Mouse (Mus musculus): ENCODE results near the gene Tead4. TPM values are rescaled to one million over a fixed set of nuclear protein-coding genes. Genes with fewer than 3 reads are reported as not detected.

Gene Tead4
- total and polyA plus RNA-seq, 2 experiments = 0.18 to 0.39 TPM

DNA sequence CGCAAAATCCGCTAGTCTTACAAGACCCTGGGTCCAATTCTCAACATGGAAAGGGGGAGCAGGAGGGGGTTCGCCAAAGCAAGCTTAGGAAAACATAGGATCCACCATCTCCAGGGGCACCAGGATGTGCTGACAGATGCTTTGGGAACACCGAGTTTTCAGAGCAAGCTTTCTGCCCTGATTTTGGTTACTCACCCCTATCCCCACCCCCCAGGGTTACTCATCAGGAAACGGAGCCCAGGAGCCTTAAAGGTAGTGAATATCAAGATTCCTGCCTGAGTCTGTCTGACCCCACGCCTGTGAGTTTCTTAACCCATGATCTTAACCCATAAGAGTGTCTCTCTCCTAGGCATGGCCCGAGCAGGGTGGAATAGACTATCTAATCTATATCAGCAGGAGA lies 2.4 kb downstream of the Tead4 start:
- no peak for DNase-seq (ENCODE audit: extremely low read depth, low read depth, low spot score)
- no peak for TF ChIP-seq CTCF (IDR thresholded peaks at IDR 0.05; ENCODE audit: low read depth, low read length)
- Histone ChIP-seq H3K36me3 (ENCODE audit: control insufficient read depth, insufficient read depth, low read length) (no peaks in the 10 kb centered on the region), H3K9ac (ENCODE audit: low read depth, low read length) (no peak overlapping the region), H3K27ac (replicated peaks; ENCODE audit: insufficient read depth, low read depth, low read length) (no peak overlapping the region), H3K4me3 (ENCODE audit: insufficient read depth, low read depth, low read length) (no peak overlapping the region), H3K79me2 (ENCODE audit: control insufficient read depth, insufficient read depth, low read length) (no peaks in the 10 kb centered on the region), H3K27me3 (ENCODE audit: control insufficient read depth, insufficient read depth, low read length) (peaks cover 14% of the 10 kb centered on the region), H3K4me1 (ENCODE audit: control insufficient read depth, insufficient read depth, low read length) (no peaks in the 10 kb centered on the region)
- WGBS = 58% methylated on average over 7 of the region's 7 CpGs

GRCm38 (mm10) chr6:128296750-128297393 lies 3.8 kb downstream of the Tead4 start:
- H3K27ac ChIP-seq (replicated peaks; ENCODE audit: insufficient read depth, low read depth, low read length) = peak overlapping the region; percentile 22; the same call in 1 of the 2 replicates
- no peak overlapping the region for H3K9ac ChIP-seq (ENCODE audit: low read depth, low read length)
- no peak overlapping the region for H3K4me3 ChIP-seq (ENCODE audit: insufficient read depth, low read depth, low read length)
- H3K4me1 ChIP-seq (ENCODE audit: control insufficient read depth, insufficient read depth, low read length) = no peaks in the 10 kb centered on the region
- TF ChIP-seq POLR2A (IDR thresholded peaks at IDR 0.05; ENCODE audit: extremely low read depth, insufficient read depth, low read length) (no peak), CTCF (IDR thresholded peaks at IDR 0.05; ENCODE audit: low read depth, low read length) (no peak)
- peaks cover 7% of the 10 kb centered on the region; the same call in 1 of the 2 replicates for H3K27me3 ChIP-seq (ENCODE audit: control insufficient read depth, insufficient read depth, low read length)
- no peak for DNase-seq (ENCODE audit: extremely low read depth, low read depth, low spot score)
- H3K36me3 ChIP-seq (ENCODE audit: control insufficient read depth, insufficient read depth, low read length) = no peaks in the 10 kb centered on the region
- WGBS = 52% methylated on average over 11 of the region's 11 CpGs
- no peaks in the 10 kb centered on the region for H3K79me2 ChIP-seq (ENCODE audit: control insufficient read depth, insufficient read depth, low read length)

DNA sequence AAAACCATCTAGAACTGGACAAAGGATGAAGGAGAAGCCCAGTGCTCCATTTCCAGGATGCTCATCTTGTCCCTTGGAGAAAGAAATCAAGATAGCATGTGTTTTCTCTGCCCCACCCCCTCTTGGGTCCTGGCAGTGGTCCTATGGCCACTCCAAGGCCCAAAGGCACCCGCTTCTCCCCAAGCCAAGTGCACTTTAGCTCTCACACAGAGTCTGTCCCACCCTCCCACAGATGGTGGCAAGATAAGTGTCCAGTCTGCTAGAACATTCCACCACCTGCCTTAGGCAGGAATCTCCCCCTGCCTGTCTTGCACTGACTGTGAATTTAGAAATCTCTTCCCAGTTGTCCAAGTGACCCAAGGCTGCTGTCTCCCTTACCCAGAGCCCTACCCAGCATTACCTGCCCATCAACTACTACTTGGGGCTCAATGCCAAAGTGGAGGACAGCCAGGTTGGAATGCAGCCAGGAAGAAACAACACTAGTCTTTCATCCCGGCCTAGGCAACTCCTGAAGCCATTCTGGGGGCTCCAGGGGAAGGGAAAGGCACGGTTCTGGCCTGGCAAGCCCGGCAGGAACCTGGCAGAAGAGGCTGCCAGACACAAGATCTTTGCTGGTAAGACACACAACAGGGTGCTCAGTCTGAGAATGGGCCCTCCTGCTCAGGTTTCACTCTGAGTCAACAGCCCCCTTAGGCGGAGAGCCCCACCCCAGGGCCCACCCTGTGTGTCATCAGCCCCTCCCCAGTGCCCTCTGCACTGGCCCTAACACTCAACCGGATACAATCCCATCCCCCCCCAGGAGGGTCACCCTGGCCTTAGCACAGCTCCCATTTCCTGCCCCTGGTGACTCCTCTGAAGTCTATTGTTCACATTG lies 4.5 kb downstream of the Tead4 start:
- Histone ChIP-seq H3K4me3 (ENCODE audit: insufficient read depth, low read depth, low read length) (no peak overlapping the region), H3K27ac (replicated peaks; ENCODE audit: insufficient read depth, low read depth, low read length) (no peak overlapping the region), H3K36me3 (ENCODE audit: control insufficient read depth, insufficient read depth, low read length) (no peaks in the 10 kb centered on the region), H3K27me3 (ENCODE audit: control insufficient read depth, insufficient read depth, low read length) (0 out of 2 replicates have a peak, but pooled peaks cover 3% of the 10 kb centered on the region), H3K4me1 (ENCODE audit: control insufficient read depth, insufficient read depth, low read length) (no peaks in the 10 kb centered on the region), H3K9ac (ENCODE audit: low read depth, low read length) (no peak overlapping the region), H3K79me2 (ENCODE audit: control insufficient read depth, insufficient read depth, low read length) (no peaks in the 10 kb centered on the region)
- TF ChIP-seq POLR2A (IDR thresholded peaks at IDR 0.05; ENCODE audit: extremely low read depth, insufficient read depth, low read length) = no peak
- TF ChIP-seq CTCF (IDR thresholded peaks at IDR 0.05; ENCODE audit: low read depth, low read length) = no peak
- WGBS = 55% methylated on average over 6 of the region's 6 CpGs
- no peak for DNase-seq (ENCODE audit: extremely low read depth, low read depth, low spot score)

- H3K27me3 ChIP-seq (ENCODE audit: control insufficient read depth, insufficient read depth, low read length) = no peaks in the 10 kb centered on the region
- TF ChIP-seq POLR2A (IDR thresholded peaks at IDR 0.05; ENCODE audit: extremely low read depth, insufficient read depth, low read length) (no peak), CTCF (IDR thresholded peaks at IDR 0.05; ENCODE audit: low read depth, low read length) (no peak)
- H3K79me2 ChIP-seq (ENCODE audit: control insufficient read depth, insufficient read depth, low read length) = no peaks in the 10 kb centered on the region
- no peaks in the 10 kb centered on the region for H3K4me1 ChIP-seq (ENCODE audit: control insufficient read depth, insufficient read depth, low read length)
- H3K27ac ChIP-seq (replicated peaks; ENCODE audit: insufficient read depth, low read depth, low read length) = no peak overlapping the region
- no peak overlapping the region for H3K9ac ChIP-seq (ENCODE audit: low read depth, low read length)
- no peaks in the 10 kb centered on the region for H3K36me3 ChIP-seq (ENCODE audit: control insufficient read depth, insufficient read depth, low read length)
- no peak for DNase-seq (ENCODE audit: extremely low read depth, low read depth, low spot score)
- no peak overlapping the region for H3K4me3 ChIP-seq (ENCODE audit: insufficient read depth, low read depth, low read length)
- 85% methylated on average over 5 of the region's 5 CpGs for WGBS
These were observed 9.3 kb downstream of the Tead4 start for GRCm38 (mm10) chr6:128291284-128291683.

- Histone ChIP-seq H3K36me3 (ENCODE audit: control insufficient read depth, insufficient read depth, low read length) (no peaks in the 10 kb centered on the region), H3K27me3 (ENCODE audit: control insufficient read depth, insufficient read depth, low read length) (no peaks in the 10 kb centered on the region), H3K9ac (ENCODE audit: low read depth, low read length) (no peak overlapping the region), H3K27ac (replicated peaks; ENCODE audit: insufficient read depth, low read depth, low read length) (no peak overlapping the region), H3K4me1 (ENCODE audit: control insufficient read depth, insufficient read depth, low read length) (no peaks in the 10 kb centered on the region; the same call in 1 of the 2 replicates), H3K4me3 (ENCODE audit: insufficient read depth, low read depth, low read length) (no peak overlapping the region), H3K79me2 (ENCODE audit: control insufficient read depth, insufficient read depth, low read length) (no peaks in the 10 kb centered on the region)
- DNase-seq (ENCODE audit: extremely low read depth, low read depth, low spot score) = no peak
- TF ChIP-seq CTCF (IDR thresholded peaks at IDR 0.05; ENCODE audit: low read depth, low read length) (no peak), POLR2A (IDR thresholded peaks at IDR 0.05; ENCODE audit: extremely low read depth, insufficient read depth, low read length) (no peak)
- 86% methylated on average over 6 of the region's 6 CpGs for WGBS
These were observed 11.9 kb downstream of the Tead4 start for GRCm38 (mm10) chr6:128288681-128289080.
